Mouse (Mus musculus): ENCODE data around the gene Clca1. TPM values are rescaled to one million over a fixed set of nuclear protein-coding genes. Genes with fewer than 3 reads are reported as not detected.

Clca1 gene
- polyA plus RNA-seq, 1 experiment from 2014 or later, result not detected

DNA sequence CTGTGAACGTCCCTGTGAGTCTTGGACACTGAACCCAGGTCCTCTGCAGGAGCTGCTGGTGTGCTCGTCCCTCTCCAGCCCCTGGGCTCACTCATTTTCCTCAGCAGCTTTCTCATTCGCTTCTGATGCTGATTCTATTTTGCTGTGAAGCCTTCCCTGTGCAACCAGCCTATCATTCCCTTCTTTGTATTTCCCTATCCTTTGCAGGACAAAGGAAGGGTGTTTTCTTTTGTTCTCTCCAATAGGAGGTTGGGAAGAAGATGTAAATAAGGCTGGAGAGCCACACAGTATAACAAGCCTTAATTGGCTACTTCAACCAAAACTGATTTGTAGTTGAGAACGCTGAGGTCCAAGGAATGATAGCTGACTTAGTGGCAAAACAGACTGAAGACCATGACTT, 54.9 kb downstream of the Clca1 start:
- no peaks in the 10 kb centered on the region for H3K36me3 ChIP-seq (replicated peaks; ENCODE audit: control insufficient read depth, insufficient read depth, low read depth, low read length)
- H3K27me3 ChIP-seq (ENCODE audit: control insufficient read depth, insufficient read depth, low read length), result no peaks in the 10 kb centered on the region
- H3K4me3 ChIP-seq (ENCODE audit: low read depth, low read length), result no peak overlapping the region
- H3K4me2 ChIP-seq (ENCODE audit: low read depth, low read length), result no peak overlapping the region
- no peaks in the 10 kb centered on the region for H3K9me3 ChIP-seq (replicated peaks; ENCODE audit: control insufficient read depth, low read length)
- 34% methylated on average over 4 of the region's 4 CpGs for WGBS
- H3K9ac ChIP-seq (replicated peaks; ENCODE audit: low read length), result no peak overlapping the region
- no peaks in the 10 kb centered on the region for H3K4me1 ChIP-seq (ENCODE audit: control insufficient read depth, insufficient read depth, low read length)
- ATAC-seq (replicated peaks; ENCODE audit: insufficient number of reproducible peaks, low FRiP score, low TSS enrichment, low read depth) (no peak), DNase-seq (ENCODE audit: low spot score) (no peak)
- no peak overlapping the region for H3K27ac ChIP-seq (replicated peaks; ENCODE audit: low read depth, low read length)

DNA sequence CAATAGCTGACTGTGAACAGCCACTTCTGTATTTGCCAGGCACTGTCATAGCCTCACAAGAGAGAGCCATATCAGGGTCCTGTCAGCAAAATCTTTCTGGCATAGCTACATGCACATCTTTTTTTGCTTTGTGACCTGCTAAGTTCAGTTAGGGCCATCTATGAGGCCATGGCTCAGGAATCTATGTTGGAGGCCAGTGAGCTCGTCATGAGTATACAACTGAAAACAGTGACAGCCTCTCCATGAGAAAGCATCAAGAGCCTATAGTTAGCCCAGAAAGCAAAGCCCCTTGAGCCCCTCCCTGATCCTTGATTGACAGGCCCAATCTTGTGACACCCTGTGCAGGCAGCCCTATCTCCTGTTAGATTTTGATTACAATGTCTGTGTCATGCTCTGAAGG, 56.5 kb downstream of the Clca1 start:
- 65% methylated on average over 1 of the region's 1 CpGs for WGBS
- H3K9me3 ChIP-seq (replicated peaks; ENCODE audit: control insufficient read depth, low read length), result no peaks in the 10 kb centered on the region
- no peaks in the 10 kb centered on the region for H3K4me1 ChIP-seq (ENCODE audit: control insufficient read depth, insufficient read depth, low read length)
- no peak overlapping the region for H3K4me2 ChIP-seq (ENCODE audit: low read depth, low read length)
- no peak for DNase-seq (ENCODE audit: low spot score)
- no peaks in the 10 kb centered on the region for H3K36me3 ChIP-seq (replicated peaks; ENCODE audit: control insufficient read depth, insufficient read depth, low read depth, low read length)
- ATAC-seq (replicated peaks; ENCODE audit: insufficient number of reproducible peaks, low FRiP score, low TSS enrichment, low read depth), result no peak
- no peaks in the 10 kb centered on the region for H3K27me3 ChIP-seq (ENCODE audit: control insufficient read depth, insufficient read depth, low read length)
- no peak overlapping the region for H3K9ac ChIP-seq (replicated peaks; ENCODE audit: low read length)
- no peak overlapping the region for H3K27ac ChIP-seq (replicated peaks; ENCODE audit: low read depth, low read length)
- no peak overlapping the region for H3K4me3 ChIP-seq (ENCODE audit: low read depth, low read length)

DNA sequence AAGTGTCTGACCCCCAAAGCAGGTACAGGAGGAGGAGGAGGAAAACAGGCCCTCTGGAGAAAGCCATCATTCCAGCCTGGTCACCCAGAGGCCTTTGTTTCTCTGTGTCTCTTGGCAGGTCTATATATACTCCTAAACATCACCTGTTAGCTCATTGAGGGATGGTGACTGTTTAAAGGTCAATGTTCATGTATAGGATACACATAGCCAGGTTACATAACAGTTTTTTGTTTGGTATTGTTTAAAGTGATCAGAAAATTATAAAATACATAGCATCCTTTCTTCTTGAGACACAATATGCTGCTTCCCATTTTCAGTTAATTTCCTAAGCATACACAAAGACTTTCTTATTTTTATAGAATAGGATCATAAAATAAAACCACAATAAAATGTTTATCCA, 57.6 kb downstream of the Clca1 start, which contains the start of gene Clca4a:
TSS of gene Clca4a (minus strand) at position 101 of the 400 bp plus-strand sequence.
- Histone ChIP-seq H3K4me2 (ENCODE audit: low read depth, low read length) (no peak within 1 kb of the TSS), H3K27ac (replicated peaks; ENCODE audit: low read depth, low read length) (no peak within 1 kb of the TSS), H3K4me3 (ENCODE audit: low read depth, low read length) (no peak within 1 kb of the TSS), H3K27me3 (ENCODE audit: control insufficient read depth, insufficient read depth, low read length) (no peaks in the 10 kb centered on the region), H3K4me1 (ENCODE audit: control insufficient read depth, insufficient read depth, low read length) (no peaks in the 10 kb centered on the region), H3K9ac (replicated peaks; ENCODE audit: low read length) (no peak within 1 kb of the TSS), H3K36me3 (replicated peaks; ENCODE audit: control insufficient read depth, insufficient read depth, low read depth, low read length) (no peaks in the 10 kb centered on the region), H3K9me3 (replicated peaks; ENCODE audit: control insufficient read depth, low read length) (no peaks in the 10 kb centered on the region)
- ATAC-seq (replicated peaks; ENCODE audit: insufficient number of reproducible peaks, low FRiP score, low TSS enrichment, low read depth) (no peak), DNase-seq (ENCODE audit: low spot score) (no peak)

DNA sequence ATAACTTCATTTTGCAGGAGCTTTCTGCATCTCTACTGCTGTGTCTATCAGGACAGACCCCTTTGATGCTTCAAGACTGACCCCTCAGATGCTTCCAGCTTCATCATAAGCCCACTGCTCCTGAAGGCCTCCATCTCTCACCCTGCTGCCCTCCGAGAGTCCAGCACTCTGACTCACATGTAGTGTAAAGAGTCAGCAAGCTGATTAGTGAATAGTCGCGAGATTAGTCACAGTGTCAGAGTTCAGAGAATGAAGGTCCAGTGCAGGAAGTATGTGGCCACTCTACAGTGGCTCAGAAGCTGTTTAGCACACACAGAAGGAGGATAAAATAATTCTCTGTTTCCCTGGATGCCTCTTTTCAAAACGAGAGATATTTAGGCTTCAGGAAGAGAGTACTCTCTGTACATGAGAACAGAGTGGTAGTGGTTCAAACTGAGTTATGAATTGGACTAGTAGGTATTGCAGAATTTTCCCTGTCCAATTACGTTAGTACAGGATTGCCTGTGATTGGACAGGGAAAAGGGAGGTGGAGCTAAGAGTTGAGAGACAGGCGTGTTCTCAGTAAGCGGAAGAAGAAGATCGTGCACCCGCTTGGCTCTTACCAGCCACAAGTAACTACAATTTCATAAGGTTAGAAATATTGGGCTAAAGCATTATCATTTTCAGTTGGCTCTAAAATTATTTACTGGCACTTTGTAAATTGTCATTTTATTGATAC, 60.9 kb downstream of the Clca1 start:
- ATAC-seq (replicated peaks; ENCODE audit: insufficient number of reproducible peaks, low FRiP score, low TSS enrichment, low read depth) (no peak), DNase-seq (ENCODE audit: low spot score) (no peak)
- H3K4me3 ChIP-seq (ENCODE audit: low read depth, low read length), result no peak overlapping the region
- no peak overlapping the region for H3K4me2 ChIP-seq (ENCODE audit: low read depth, low read length)
- H3K27me3 ChIP-seq (ENCODE audit: control insufficient read depth, insufficient read depth, low read length), result no peaks in the 10 kb centered on the region
- 71% methylated on average over 9 of the region's 9 CpGs for WGBS
- H3K27ac ChIP-seq (replicated peaks; ENCODE audit: low read depth, low read length), result no peak overlapping the region
- H3K9me3 ChIP-seq (replicated peaks; ENCODE audit: control insufficient read depth, low read length), result no peaks in the 10 kb centered on the region
- no peaks in the 10 kb centered on the region for H3K4me1 ChIP-seq (ENCODE audit: control insufficient read depth, insufficient read depth, low read length)
- no peak overlapping the region for H3K9ac ChIP-seq (replicated peaks; ENCODE audit: low read length)
- no peaks in the 10 kb centered on the region for H3K36me3 ChIP-seq (replicated peaks; ENCODE audit: control insufficient read depth, insufficient read depth, low read depth, low read length)

DNA sequence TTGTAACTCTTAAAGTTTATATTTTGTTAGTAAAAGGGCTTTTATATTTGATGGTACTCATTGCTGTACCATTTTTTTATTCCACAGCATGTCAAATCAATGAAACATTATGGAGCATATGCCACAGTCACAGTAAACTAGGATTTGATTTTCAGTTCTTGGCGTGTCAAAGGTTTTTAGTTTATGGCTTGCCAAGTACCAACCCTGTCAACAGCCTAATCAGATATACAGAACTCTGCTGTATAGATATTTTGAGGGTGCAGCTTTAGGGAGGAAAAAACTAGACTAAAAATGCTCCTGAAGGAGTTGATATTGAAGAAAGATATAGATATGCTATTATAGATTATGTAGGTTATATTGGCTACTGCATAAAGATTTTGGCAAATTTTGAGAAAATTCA, 62.8 kb downstream of the Clca1 start:
- WGBS, result 85% methylated on average over 1 of the region's 1 CpGs
- Histone ChIP-seq H3K36me3 (replicated peaks; ENCODE audit: control insufficient read depth, insufficient read depth, low read depth, low read length) (no peaks in the 10 kb centered on the region), H3K27me3 (ENCODE audit: control insufficient read depth, insufficient read depth, low read length) (no peaks in the 10 kb centered on the region), H3K4me2 (ENCODE audit: low read depth, low read length) (no peak overlapping the region), H3K27ac (replicated peaks; ENCODE audit: low read depth, low read length) (no peak overlapping the region), H3K9ac (replicated peaks; ENCODE audit: low read length) (no peak overlapping the region), H3K9me3 (replicated peaks; ENCODE audit: control insufficient read depth, low read length) (no peaks in the 10 kb centered on the region), H3K4me1 (ENCODE audit: control insufficient read depth, insufficient read depth, low read length) (no peaks in the 10 kb centered on the region), H3K4me3 (ENCODE audit: low read depth, low read length) (no peak overlapping the region)
- DNase-seq (ENCODE audit: low spot score) (no peak), ATAC-seq (replicated peaks; ENCODE audit: insufficient number of reproducible peaks, low FRiP score, low TSS enrichment, low read depth) (no peak)

DNA sequence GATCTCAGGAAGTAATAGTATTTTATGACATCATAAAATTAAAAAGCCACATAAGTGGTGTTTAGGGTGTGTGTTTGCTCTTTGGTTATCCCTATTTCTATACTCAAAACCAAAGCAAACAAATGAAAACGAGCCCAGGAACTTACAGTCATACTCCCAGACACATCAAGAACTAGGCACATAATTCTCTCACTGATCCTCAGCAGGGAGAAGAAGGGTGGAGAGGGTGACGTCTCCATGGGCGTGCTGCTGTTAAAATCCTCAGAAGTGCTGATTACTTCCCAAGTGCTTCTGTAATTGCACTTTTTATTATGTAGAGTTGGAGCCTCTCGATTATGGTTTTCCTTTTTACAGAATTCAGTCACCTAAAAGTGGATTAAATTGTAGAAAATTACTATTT, 66.5 kb downstream of the Clca1 start:
- no peak overlapping the region for H3K4me2 ChIP-seq (ENCODE audit: low read depth, low read length)

More for the DNA sequence above, 66.5 kb downstream of the Clca1 start:
- no peak overlapping the region for H3K4me3 ChIP-seq (ENCODE audit: low read depth, low read length)
- no peak overlapping the region for H3K9ac ChIP-seq (replicated peaks; ENCODE audit: low read length)
- DNase-seq (ENCODE audit: low spot score) (no peak), ATAC-seq (replicated peaks; ENCODE audit: insufficient number of reproducible peaks, low FRiP score, low TSS enrichment, low read depth) (no peak)
- H3K27ac ChIP-seq (replicated peaks; ENCODE audit: low read depth, low read length), result no peak overlapping the region
- H3K9me3 ChIP-seq (replicated peaks; ENCODE audit: control insufficient read depth, low read length), result no peaks in the 10 kb centered on the region
- H3K4me1 ChIP-seq (ENCODE audit: control insufficient read depth, insufficient read depth, low read length), result no peaks in the 10 kb centered on the region
- H3K27me3 ChIP-seq (ENCODE audit: control insufficient read depth, insufficient read depth, low read length), result no peaks in the 10 kb centered on the region
- WGBS, result 68% methylated on average over 4 of the region's 4 CpGs
- no peaks in the 10 kb centered on the region for H3K36me3 ChIP-seq (replicated peaks; ENCODE audit: control insufficient read depth, insufficient read depth, low read depth, low read length)

Other genes starting within 250 kb of the Clca1 start
- gene Clca3a2, start 213.3 kb downstream of the Clca1 start, polyA plus RNA-seq (2014; fragmentation: Nextera tagmentation; extraction: Ambion mirVana), result 0.39 TPM in 1 of 2 replicates, not detected in the other
- gene Clca3b, start 183.4 kb downstream of the Clca1 start, polyA plus RNA-seq (2014; fragmentation: Nextera tagmentation; extraction: Ambion mirVana), result not detected in 2 replicates
- not detected in 2 replicates for gene Clca4b, start 100.2 kb downstream of the Clca1 start, polyA plus RNA-seq (2014; fragmentation: Nextera tagmentation; extraction: Ambion mirVana)
- gene Clca4a, start 57.7 kb downstream of the Clca1 start, polyA plus RNA-seq (2014; fragmentation: Nextera tagmentation; extraction: Ambion mirVana), result not detected in 2 replicates
- gene Clca2, start 66.7 kb upstream of the Clca1 start, polyA plus RNA-seq (2014; fragmentation: Nextera tagmentation; extraction: Ambion mirVana), result 0.31 and 0.43 TPM in 2 replicates
- gene Odf2l, start 85.8 kb upstream of the Clca1 start, polyA plus RNA-seq (2014; fragmentation: Nextera tagmentation; extraction: Ambion mirVana), result 26.2 and 26.8 TPM in 2 replicates

Data from embryonic facial prominence, embryonic 11.5 days (tissue).